Mouse (Mus musculus) limb, embryonic 12.5 days (tissue): ENCODE measurements around the gene Hoga1. TPM values are rescaled to one million over a fixed set of nuclear protein-coding genes. Genes with fewer than 3 reads are reported as not detected.
A peak's percentile ranks its signal among the peaks of the same experiment; 100 is the strongest.

Experiments used
- ATAC-seq: fragments of 200-750 bp; cut with Nextera tagmentation; 2 replicates; pipeline ENCODE4 v1.8.0; 2017; ENCODE audit warnings: low read depth, moderate TSS enrichment; ENCODE audit not compliant: insufficient number of reproducible peaks, insufficient read depth, low FRiP score, low TSS enrichment
- H3K27ac ChIP-seq: fragments of 300-500 bp; sonication (generic); 2 replicates; pipeline ENCODE4 v1.5.1; 2016; ENCODE audit warnings: mild to moderate bottlenecking, moderate library complexity
- H3K27me3 ChIP-seq: fragments of 300-500 bp; sonication (generic); 2 replicates; pipeline ENCODE4 v1.6.1; 2016; ENCODE audit warnings: mild to moderate bottlenecking, moderate library complexity
- H3K36me3 ChIP-seq: fragments of 300-500 bp; sonication (generic); 2 replicates; pipeline ENCODE4 v1.6.1; 2016; ENCODE audit warnings: mild to moderate bottlenecking, moderate library complexity
- H3K4me1 ChIP-seq: fragments of 300-500 bp; sonication (generic); replicated peaks from 2 replicates; pipeline ENCODE4 v1.6.1; 2016
- H3K4me2 ChIP-seq: fragments of 300-500 bp; sonication (generic); 2 replicates; pipeline ENCODE4 v1.6.1; 2016; ENCODE audit warnings: mild to moderate bottlenecking, moderate library complexity
- H3K4me3 ChIP-seq: fragments of 300-500 bp; sonication (generic); replicated peaks from 2 replicates; pipeline ENCODE4 v1.5.1; 2016; ENCODE audit warnings: mild to moderate bottlenecking
- H3K9ac ChIP-seq: fragments of 300-500 bp; sonication (generic); replicated peaks from 2 replicates; pipeline ENCODE4 v1.6.1; 2016; ENCODE audit warnings: mild to moderate bottlenecking, moderate library complexity
- H3K9me3 ChIP-seq: fragments of 300-500 bp; sonication (generic); 2 replicates; pipeline ENCODE4 v1.6.1; 2016; ENCODE audit warnings: mild to moderate bottlenecking, moderate library complexity
- WGBS: fragments of 180-500 bp; shearing (Covaris S2); methylation state at CpG from one replicate; pipeline ENCODE4 v1.1.7; 2016; 5-methylcytosine and 5-hydroxymethylcytosine counted together
- polyA plus RNA-seq: library from polyadenylated mRNA; unstranded; fragments of >200 nt; fragmentation: Nextera tagmentation; extraction: Ambion mirVana; gene quantifications from 2 replicates; pipeline ENCODE4 v1.2.1, GENCODE M21; 2016

Gene Hoga1
- polyA plus RNA-seq, 1 experiment from 2014 or later = 1.9 TPM

DNA sequence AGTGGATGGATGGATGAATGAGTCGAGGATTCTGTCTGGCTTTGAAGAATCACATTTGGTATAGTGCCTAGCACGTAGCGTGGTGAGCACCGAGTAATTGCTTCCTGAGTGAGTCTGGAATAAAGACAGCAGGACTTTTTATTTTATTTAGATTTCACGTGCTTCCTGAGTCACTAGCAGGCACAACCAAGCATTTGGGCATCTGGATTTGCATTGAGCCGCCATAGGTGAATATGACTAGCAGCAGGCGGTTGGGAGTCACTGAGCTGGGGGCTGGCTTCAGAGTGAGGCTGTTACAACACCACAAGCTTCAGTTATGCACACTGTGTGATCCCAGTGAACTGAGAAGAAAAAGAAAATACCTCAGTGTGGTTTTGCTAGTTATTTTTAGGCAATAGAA lies 36.3 kb upstream of the Hoga1 start:
- Histone ChIP-seq H3K27me3 (no peaks in the 10 kb centered on the region), H3K36me3 (no peaks in the 10 kb centered on the region; the same call in 1 of the 2 replicates), H3K4me3 (no peak overlapping the region), H3K4me1 (peaks cover 36% of the 10 kb centered on the region), H3K9me3 (no peaks in the 10 kb centered on the region), H3K4me2 (no peak overlapping the region), H3K27ac (peak overlapping the region; percentile 53; the same call in 1 of the 2 replicates), H3K9ac (0 out of 2 replicates have a peak overlapping the region, but pooled peaks have one; percentile 2)
- ATAC-seq = no peak
- WGBS = 37% methylated on average over 7 of the region's 7 CpGs

- Histone ChIP-seq H3K9ac (no peak overlapping the region), H3K36me3 (no peaks in the 10 kb centered on the region; the same call in 1 of the 2 replicates), H3K4me2 (no peak overlapping the region), H3K4me3 (no peak overlapping the region), H3K27ac (no peak overlapping the region), H3K4me1 (peaks cover 38% of the 10 kb centered on the region), H3K27me3 (no peaks in the 10 kb centered on the region), H3K9me3 (no peaks in the 10 kb centered on the region)
- no peak for ATAC-seq
- WGBS = 71% methylated on average over 4 of the region's 4 CpGs
Observed at GRCm38 (mm10) chr19:42010436-42010835, 35.0 kb upstream of the Hoga1 start.

GRCm38 (mm10) chr19:42011123-42011522 lies 34.3 kb upstream of the Hoga1 start:
- no peaks in the 10 kb centered on the region; the same call in 1 of the 2 replicates for H3K36me3 ChIP-seq
- H3K27ac ChIP-seq = no peak overlapping the region
- peaks cover 37% of the 10 kb centered on the region for H3K4me1 ChIP-seq
- no peak overlapping the region for H3K4me3 ChIP-seq
- no peaks in the 10 kb centered on the region for H3K9me3 ChIP-seq
- 86% methylated on average over 7 of the region's 7 CpGs for WGBS
- no peaks in the 10 kb centered on the region for H3K27me3 ChIP-seq
- H3K4me2 ChIP-seq = no peak overlapping the region
- H3K9ac ChIP-seq = no peak overlapping the region
- no peak for ATAC-seq

- no peak overlapping the region for H3K27ac ChIP-seq
- WGBS = 83% methylated on average over 3 of the region's 3 CpGs
- H3K9me3 ChIP-seq = no peaks in the 10 kb centered on the region
- no peak overlapping the region for H3K4me3 ChIP-seq
- H3K4me2 ChIP-seq = no peak overlapping the region
- ATAC-seq = no peak
- no peaks in the 10 kb centered on the region; the same call in 1 of the 2 replicates for H3K36me3 ChIP-seq
- peaks cover 43% of the 10 kb centered on the region for H3K4me1 ChIP-seq
- H3K9ac ChIP-seq = no peak overlapping the region
- no peaks in the 10 kb centered on the region for H3K27me3 ChIP-seq
Observed at GRCm38 (mm10) chr19:42014231-42014825, 31.1 kb upstream of the Hoga1 start.

DNA sequence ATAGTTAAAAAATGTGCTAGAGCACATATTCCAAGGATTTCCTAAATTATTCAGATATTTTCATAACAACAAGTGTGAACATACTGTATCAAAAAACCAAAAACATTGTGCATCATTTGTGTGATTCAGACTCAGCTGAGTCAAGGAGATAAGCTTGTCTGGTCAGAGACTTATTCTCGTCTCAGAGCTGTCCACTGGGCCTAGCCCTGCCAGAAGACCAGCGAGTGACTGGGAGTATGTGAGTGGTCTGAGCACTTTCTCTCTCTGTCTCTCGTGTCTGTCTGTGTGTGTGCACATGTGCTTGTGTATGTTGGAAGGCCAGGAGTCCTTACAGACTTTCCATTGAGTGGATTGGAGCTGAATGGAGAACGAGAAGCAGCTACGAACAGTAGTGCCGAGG lies 30.4 kb upstream of the Hoga1 start:
- Histone ChIP-seq H3K9ac (no peak overlapping the region), H3K4me2 (no peak overlapping the region), H3K4me1 (peaks cover 41% of the 10 kb centered on the region), H3K9me3 (no peaks in the 10 kb centered on the region), H3K27ac (no peak overlapping the region), H3K27me3 (no peaks in the 10 kb centered on the region), H3K4me3 (no peak overlapping the region), H3K36me3 (no peaks in the 10 kb centered on the region; the same call in 1 of the 2 replicates)
- ATAC-seq = no peak
- 87% methylated on average over 6 of the region's 6 CpGs for WGBS

GRCm38 (mm10) chr19:42016251-42016650 lies 29.2 kb upstream of the Hoga1 start:
- H3K27me3 ChIP-seq = no peaks in the 10 kb centered on the region
- H3K9ac ChIP-seq = no peak overlapping the region
- no peaks in the 10 kb centered on the region for H3K9me3 ChIP-seq
- peak overlapping the region; percentile 18; the same call in 1 of the 2 replicates for H3K27ac ChIP-seq
- peaks cover 41% of the 10 kb centered on the region for H3K4me1 ChIP-seq
- ATAC-seq = no peak
- H3K4me2 ChIP-seq = no peak overlapping the region
- WGBS = 73% methylated on average over 4 of the region's 4 CpGs
- no peak overlapping the region for H3K4me3 ChIP-seq
- no peaks in the 10 kb centered on the region; the same call in 1 of the 2 replicates for H3K36me3 ChIP-seq

- H3K9ac ChIP-seq = peak overlapping the region; percentile 1; the same call in 1 of the 2 replicates
- H3K4me3 ChIP-seq = no peak overlapping the region
- no peak for ATAC-seq
- H3K27me3 ChIP-seq = no peaks in the 10 kb centered on the region
- no peaks in the 10 kb centered on the region; the same call in 1 of the 2 replicates for H3K36me3 ChIP-seq
- H3K9me3 ChIP-seq = no peaks in the 10 kb centered on the region
- peaks cover 41% of the 10 kb centered on the region for H3K4me1 ChIP-seq
- H3K4me2 ChIP-seq = no peak overlapping the region
- WGBS = 55% methylated on average over 5 of the region's 5 CpGs
- peak overlapping the region; percentile 80 for H3K27ac ChIP-seq
Observed at GRCm38 (mm10) chr19:42016840-42017239, 28.6 kb upstream of the Hoga1 start.

GRCm38 (mm10) chr19:42017399-42018247 lies 27.8 kb upstream of the Hoga1 start:
- no peak for ATAC-seq
- H3K36me3 ChIP-seq = no peaks in the 10 kb centered on the region; the same call in 1 of the 2 replicates
- H3K27ac ChIP-seq = peak overlapping the region; percentile 80
- 71% methylated on average over 8 of the region's 8 CpGs for WGBS
- peaks cover 41% of the 10 kb centered on the region for H3K4me1 ChIP-seq
- H3K27me3 ChIP-seq = no peaks in the 10 kb centered on the region
- no peak overlapping the region for H3K4me3 ChIP-seq
- H3K9me3 ChIP-seq = no peaks in the 10 kb centered on the region
- peak overlapping the region; percentile 1; the same call in 1 of the 2 replicates for H3K9ac ChIP-seq
- H3K4me2 ChIP-seq = no peak overlapping the region

DNA sequence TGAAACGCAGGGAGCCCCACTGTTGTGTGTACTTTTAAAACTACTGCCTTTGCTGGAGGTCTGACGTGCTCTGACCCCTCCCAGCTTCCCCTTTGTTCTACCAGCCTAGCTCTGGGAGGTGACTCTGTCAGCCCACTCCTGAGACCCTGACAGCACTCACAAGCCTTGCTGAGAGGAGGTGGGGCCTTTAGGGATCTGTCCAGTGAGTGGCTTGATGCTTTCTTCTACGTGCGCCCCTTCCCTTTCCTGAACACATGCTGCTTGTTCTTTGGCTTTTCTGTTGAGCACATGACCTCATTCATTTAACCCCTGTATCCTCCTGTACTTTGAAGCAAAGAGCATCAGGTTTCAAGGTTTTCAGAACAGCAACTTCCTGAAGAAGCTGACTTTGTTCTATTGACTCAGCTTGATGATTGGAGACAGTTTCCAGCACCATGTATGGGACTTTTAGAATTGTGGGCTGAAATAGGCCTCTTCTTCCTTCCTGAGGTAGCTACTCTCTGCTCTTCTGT lies 26.3 kb upstream of the Hoga1 start:
- H3K27ac ChIP-seq = peak overlapping the region; percentile 80
- H3K4me2 ChIP-seq = no peak overlapping the region
- no peak for ATAC-seq
- H3K36me3 ChIP-seq = no peaks in the 10 kb centered on the region
- no peaks in the 10 kb centered on the region for H3K9me3 ChIP-seq
- no peak overlapping the region for H3K4me3 ChIP-seq
- no peaks in the 10 kb centered on the region for H3K27me3 ChIP-seq
- H3K4me1 ChIP-seq = peaks cover 41% of the 10 kb centered on the region
- 37% methylated on average over 4 of the region's 4 CpGs for WGBS
- no peak overlapping the region for H3K9ac ChIP-seq

DNA sequence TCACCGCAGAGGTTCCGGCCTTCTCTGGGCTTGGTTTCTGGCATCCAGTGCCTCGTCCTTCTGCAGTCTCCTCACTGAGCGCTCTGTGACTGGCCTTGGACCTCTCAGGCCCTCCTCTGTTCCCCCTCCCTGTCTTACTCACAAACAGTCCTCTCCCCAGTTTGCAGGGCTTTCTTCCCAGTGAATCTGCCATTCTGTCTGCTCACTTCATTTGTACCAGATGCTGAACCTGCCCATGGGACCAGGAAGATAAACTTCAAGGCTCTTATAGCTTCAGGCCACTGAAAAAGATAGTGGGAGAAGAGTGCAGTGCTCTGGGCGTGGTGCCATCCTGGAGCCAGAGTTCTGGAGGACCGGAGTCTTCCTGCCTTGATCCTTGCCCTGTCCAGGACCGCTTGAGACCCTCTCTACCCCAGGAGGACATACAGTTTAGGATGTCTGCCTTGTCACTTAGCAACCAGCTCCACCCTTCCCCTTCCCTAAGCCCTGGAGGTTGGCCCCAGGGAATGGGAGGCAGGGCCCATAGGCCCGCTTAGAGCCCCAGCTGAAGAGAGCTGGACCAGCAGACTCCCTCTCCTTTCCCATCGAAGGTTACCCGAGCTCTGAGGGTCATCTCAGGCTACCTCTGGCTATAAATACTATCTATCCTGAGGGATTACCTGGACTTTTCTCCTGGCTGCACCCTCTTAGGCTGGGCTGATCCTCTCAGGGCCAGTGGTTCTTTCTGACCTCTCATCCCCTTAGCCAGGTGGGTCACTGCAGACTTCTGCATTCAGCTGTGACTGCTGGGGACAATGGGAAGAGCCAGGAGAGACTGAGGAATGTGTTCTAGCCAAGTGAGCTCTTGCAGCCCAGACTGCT lies 23.5 kb upstream of the Hoga1 start:
- H3K9me3 ChIP-seq = no peaks in the 10 kb centered on the region
- peaks cover 23% of the 10 kb centered on the region for H3K4me1 ChIP-seq
- no peak overlapping the region for H3K9ac ChIP-seq
- H3K27ac ChIP-seq = no peak overlapping the region
- no peaks in the 10 kb centered on the region for H3K36me3 ChIP-seq
- no peak overlapping the region for H3K4me3 ChIP-seq
- H3K4me2 ChIP-seq = no peak overlapping the region
- no peak for ATAC-seq
- H3K27me3 ChIP-seq = no peaks in the 10 kb centered on the region
- 81% methylated on average over 10 of the region's 10 CpGs for WGBS

DNA sequence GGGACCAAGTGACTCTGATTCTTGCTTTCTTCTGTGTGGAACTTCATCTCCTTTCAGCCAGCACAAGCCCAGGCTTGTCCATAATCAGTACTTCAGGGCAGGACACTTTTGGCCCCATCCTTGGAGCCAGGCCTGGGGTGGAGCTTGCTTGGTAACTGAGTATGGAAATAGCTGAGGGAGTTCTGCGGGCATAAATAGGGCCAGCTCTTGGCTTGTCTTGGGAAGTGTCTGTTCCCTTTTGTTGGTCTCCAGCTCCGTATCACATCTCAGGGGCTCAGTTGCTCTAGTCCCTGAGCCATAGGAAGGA lies 22.9 kb upstream of the Hoga1 start:
- no peak for ATAC-seq

More for the DNA sequence above, 22.9 kb upstream of the Hoga1 start:
- Histone ChIP-seq H3K9me3 (no peaks in the 10 kb centered on the region), H3K4me3 (no peak overlapping the region), H3K27ac (no peak overlapping the region), H3K9ac (0 out of 2 replicates have a peak overlapping the region, but pooled peaks have one; percentile 12), H3K4me2 (no peak overlapping the region), H3K27me3 (no peaks in the 10 kb centered on the region), H3K36me3 (no peaks in the 10 kb centered on the region), H3K4me1 (peaks cover 17% of the 10 kb centered on the region)
- WGBS = 83% methylated on average over 2 of the region's 2 CpGs
